Mouse (Mus musculus): ENCODE measurements around the gene Zfp609. TPM values are rescaled to one million over a fixed set of nuclear protein-coding genes. Genes with fewer than 3 reads are reported as not detected.
"Not testable (repeated sequence)": the region's sequence is repeated elsewhere in the genome, so short reads cannot be mapped to it uniquely, and the experiment has no call there.

Zfp609 gene
- polyA plus RNA-seq, 1 experiment from 2014 or later = 7.4 TPM

- Histone ChIP-seq H3K4me3 (ENCODE audit: low read depth, low read length) (no peak overlapping the region), H3K9ac (no peak overlapping the region), H3K27ac (ENCODE audit: low read depth) (no peak overlapping the region), H3K36me3 (ENCODE audit: insufficient read depth) (peaks cover 86% of the 10 kb centered on the region), H3K9me3 (ENCODE audit: low read depth, low read length) (no peaks in the 10 kb centered on the region), H3K27me3 (ENCODE audit: insufficient read depth, low read length) (no peaks in the 10 kb centered on the region), H3K4me2 (no peak overlapping the region), H3K4me1 (ENCODE audit: insufficient read depth) (no peaks in the 10 kb centered on the region)
- DNase-seq (no peak), ATAC-seq (ENCODE audit: insufficient read depth) (no peak)
- no peak for TF ChIP-seq CTCF (IDR thresholded peaks at IDR 0.05; ENCODE audit: low read depth)
- WGBS = 83% methylated on average over 6 of the region's 6 CpGs
Measured at GRCm38 (mm10) chr9:65700504-65700903, 126.9 kb downstream of the Zfp609 start.

GRCm38 (mm10) chr9:65697992-65698391, 129.4 kb downstream of the Zfp609 start:
- ATAC-seq (ENCODE audit: insufficient read depth) (no peak), DNase-seq (no peak)
- no peaks in the 10 kb centered on the region for H3K4me1 ChIP-seq (ENCODE audit: insufficient read depth)
- no peak overlapping the region for H3K4me3 ChIP-seq (ENCODE audit: low read depth, low read length)
- H3K4me2 ChIP-seq = no peak overlapping the region
- TF ChIP-seq CTCF (IDR thresholded peaks at IDR 0.05; ENCODE audit: low read depth) = no peak
- H3K9me3 ChIP-seq (ENCODE audit: low read depth, low read length) = no peaks in the 10 kb centered on the region
- H3K36me3 ChIP-seq (ENCODE audit: insufficient read depth) = peaks cover 87% of the 10 kb centered on the region
- no peak overlapping the region for H3K27ac ChIP-seq (ENCODE audit: low read depth)
- no peak overlapping the region for H3K9ac ChIP-seq
- H3K27me3 ChIP-seq (ENCODE audit: insufficient read depth, low read length) = no peaks in the 10 kb centered on the region

- Histone ChIP-seq H3K4me2 (no peak overlapping the region), H3K4me3 (ENCODE audit: low read depth, low read length) (no peak overlapping the region), H3K27ac (ENCODE audit: low read depth) (no peak overlapping the region), H3K36me3 (ENCODE audit: insufficient read depth) (peaks cover 87% of the 10 kb centered on the region), H3K27me3 (ENCODE audit: insufficient read depth, low read length) (no peaks in the 10 kb centered on the region), H3K9me3 (ENCODE audit: low read depth, low read length) (no peaks in the 10 kb centered on the region), H3K4me1 (ENCODE audit: insufficient read depth) (no peaks in the 10 kb centered on the region), H3K9ac (no peak overlapping the region)
- no peak for TF ChIP-seq CTCF (IDR thresholded peaks at IDR 0.05; ENCODE audit: low read depth)
- 78% methylated on average over 7 of the region's 7 CpGs for WGBS
- ATAC-seq (ENCODE audit: insufficient read depth) (no peak), DNase-seq (no peak)
Measured at GRCm38 (mm10) chr9:65697356-65697755, 130.0 kb downstream of the Zfp609 start.

GRCm38 (mm10) chr9:65696337-65696736, 131.0 kb downstream of the Zfp609 start:
- Histone ChIP-seq H3K4me2 (no peak overlapping the region), H3K27me3 (ENCODE audit: insufficient read depth, low read length) (no peaks in the 10 kb centered on the region), H3K36me3 (ENCODE audit: insufficient read depth) (peaks cover 81% of the 10 kb centered on the region), H3K4me1 (ENCODE audit: insufficient read depth) (no peaks in the 10 kb centered on the region), H3K27ac (ENCODE audit: low read depth) (no peak overlapping the region; the same call in 1 of the 2 replicates), H3K9me3 (ENCODE audit: low read depth, low read length) (no peaks in the 10 kb centered on the region), H3K4me3 (ENCODE audit: low read depth, low read length) (no peak overlapping the region), H3K9ac (no peak overlapping the region)
- peak; percentile 68 for DNase-seq
- no peak for ATAC-seq (ENCODE audit: insufficient read depth)
- TF ChIP-seq CTCF (IDR thresholded peaks at IDR 0.05; ENCODE audit: low read depth) = no peak

GRCm38 (mm10) chr9:65695646-65696045, 131.7 kb downstream of the Zfp609 start:
- H3K27ac ChIP-seq (ENCODE audit: low read depth) = no peak overlapping the region
- TF ChIP-seq CTCF (IDR thresholded peaks at IDR 0.05; ENCODE audit: low read depth) = peak; percentile 62
- no peak overlapping the region for H3K4me3 ChIP-seq (ENCODE audit: low read depth, low read length)
- no peaks in the 10 kb centered on the region for H3K9me3 ChIP-seq (ENCODE audit: low read depth, low read length)
- 65% methylated on average over 3 of the region's 3 CpGs for WGBS
- ATAC-seq (ENCODE audit: insufficient read depth) = peak; percentile 44; the same call in 1 of the 2 replicates
- H3K9ac ChIP-seq = no peak overlapping the region
- H3K36me3 ChIP-seq (ENCODE audit: insufficient read depth) = peaks cover 80% of the 10 kb centered on the region
- H3K4me2 ChIP-seq = no peak overlapping the region
- H3K4me1 ChIP-seq (ENCODE audit: insufficient read depth) = no peaks in the 10 kb centered on the region
- peak; percentile 73 for DNase-seq
- no peaks in the 10 kb centered on the region for H3K27me3 ChIP-seq (ENCODE audit: insufficient read depth, low read length)

DNA sequence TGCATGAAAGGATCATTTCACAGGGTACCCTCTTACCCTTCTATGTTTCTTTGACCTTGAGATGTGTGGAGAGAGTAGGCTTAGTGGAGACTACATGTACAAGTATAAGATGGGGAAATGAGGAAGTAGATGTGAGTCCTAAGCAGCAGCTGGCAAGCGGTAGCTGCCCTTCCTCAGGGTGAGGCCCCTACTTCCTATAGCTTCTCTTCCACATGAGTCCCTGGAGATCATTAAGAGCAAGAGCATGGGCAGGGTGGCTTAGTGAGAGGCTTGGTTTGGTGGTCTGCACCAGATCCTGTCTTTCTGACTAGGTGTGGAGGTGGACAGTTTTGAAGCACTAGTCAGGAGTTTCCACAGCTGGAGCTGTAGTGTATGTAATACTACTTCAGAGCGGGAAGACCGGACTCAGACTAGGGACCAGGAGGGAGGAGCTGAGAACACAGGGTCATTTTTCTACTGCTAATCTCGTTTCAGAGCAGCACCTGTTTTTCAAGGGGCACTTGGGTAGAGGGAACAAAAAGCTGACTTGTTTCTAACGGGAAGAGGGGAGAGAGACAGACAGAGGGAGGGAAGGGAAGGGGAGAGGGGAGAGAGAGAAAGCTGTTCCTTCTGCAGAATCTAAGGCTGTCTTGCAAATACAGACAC, 134.3 kb downstream of the Zfp609 start:
- H3K27ac ChIP-seq (ENCODE audit: low read depth) = peak overlapping the region; percentile 63; the same call in 1 of the 2 replicates

DNA sequence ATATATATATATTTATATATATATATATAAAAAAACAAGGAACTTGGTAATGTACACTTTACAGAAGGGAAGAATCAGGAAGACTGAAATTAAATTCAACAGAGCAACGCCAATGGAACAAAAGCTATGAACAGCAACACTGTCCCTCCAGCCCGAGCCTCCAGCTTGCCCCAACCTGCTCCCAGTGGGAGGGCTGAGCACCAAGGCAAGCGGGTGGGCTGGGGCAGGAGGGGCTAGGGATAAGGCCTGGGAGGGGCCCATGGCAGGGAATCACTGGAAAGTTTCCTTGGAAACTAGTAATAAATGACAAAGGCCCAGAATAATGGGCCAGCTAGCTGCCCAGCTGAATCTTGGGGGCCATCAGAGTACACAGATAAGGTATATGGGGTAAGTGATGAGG, 134.9 kb downstream of the Zfp609 start:
- Histone ChIP-seq H3K4me1 (ENCODE audit: insufficient read depth) (no peaks in the 10 kb centered on the region), H3K36me3 (ENCODE audit: insufficient read depth) (peaks cover 71% of the 10 kb centered on the region), H3K4me3 (ENCODE audit: low read depth, low read length) (no peak overlapping the region), H3K4me2 (no peak overlapping the region), H3K27ac (ENCODE audit: low read depth) (peak overlapping the region; percentile 51; the same call in 1 of the 2 replicates), H3K9me3 (ENCODE audit: low read depth, low read length) (no peaks in the 10 kb centered on the region), H3K9ac (no peak overlapping the region), H3K27me3 (ENCODE audit: insufficient read depth, low read length) (no peaks in the 10 kb centered on the region)
- no peak for DNase-seq
- no peak for ATAC-seq (ENCODE audit: insufficient read depth)
- 58% methylated on average over 3 of the region's 3 CpGs for WGBS
- TF ChIP-seq CTCF (IDR thresholded peaks at IDR 0.05; ENCODE audit: low read depth) = no peak

More for the DNA sequence above, 134.3 kb downstream of the Zfp609 start:
- Histone ChIP-seq H3K4me1 (ENCODE audit: insufficient read depth) (no peaks in the 10 kb centered on the region), H3K9ac (no peak overlapping the region), H3K9me3 (ENCODE audit: low read depth, low read length) (no peaks in the 10 kb centered on the region), H3K27me3 (ENCODE audit: insufficient read depth, low read length) (no peaks in the 10 kb centered on the region), H3K4me3 (ENCODE audit: low read depth, low read length) (no peak overlapping the region), H3K4me2 (no peak overlapping the region), H3K36me3 (ENCODE audit: insufficient read depth) (peaks cover 71% of the 10 kb centered on the region)
- 31% methylated on average over 5 of the region's 5 CpGs for WGBS
- no peak for TF ChIP-seq CTCF (IDR thresholded peaks at IDR 0.05; ENCODE audit: low read depth)
- ATAC-seq (ENCODE audit: insufficient read depth) (peak; percentile 37; the same call in 1 of the 2 replicates), DNase-seq (peak; percentile 51)

GRCm38 (mm10) chr9:65689869-65690268, 137.5 kb downstream of the Zfp609 start:
- H3K4me1 ChIP-seq (ENCODE audit: insufficient read depth) = not testable (repeated sequence)

More at GRCm38 (mm10) chr9:65689869-65690268, 137.5 kb downstream of the Zfp609 start:
- peaks cover 69% of the 10 kb centered on the region for H3K36me3 ChIP-seq (ENCODE audit: insufficient read depth)
- ATAC-seq (ENCODE audit: insufficient read depth); H3K4me2 ChIP-seq; H3K4me3 ChIP-seq (ENCODE audit: low read depth, low read length); H3K27ac ChIP-seq (ENCODE audit: low read depth); DNase-seq; H3K9ac ChIP-seq; H3K27me3 ChIP-seq (ENCODE audit: insufficient read depth, low read length); H3K9me3 ChIP-seq (ENCODE audit: low read depth, low read length): not testable (repeated sequence)
- WGBS = 75% methylated on average over 2 of the region's 2 CpGs

Measured in lung, embryonic 14.5 days (tissue).